Mouse (Mus musculus) kidney, postnatal 25 days (tissue): ENCODE measurements around the gene Sh2b1.
"Not testable (repeated sequence)": the region's sequence is repeated elsewhere in the genome, so short reads cannot be mapped to it uniquely, and the experiment has no call there.

Experiments
- DNase-seq, 2 experiments: peaks; one replicate each; pipeline ENCODE4 v3.0.0; 2021; ENCODE audit warnings: mixed read lengths in 2 of 2

Gene Sh2b1

DNA sequence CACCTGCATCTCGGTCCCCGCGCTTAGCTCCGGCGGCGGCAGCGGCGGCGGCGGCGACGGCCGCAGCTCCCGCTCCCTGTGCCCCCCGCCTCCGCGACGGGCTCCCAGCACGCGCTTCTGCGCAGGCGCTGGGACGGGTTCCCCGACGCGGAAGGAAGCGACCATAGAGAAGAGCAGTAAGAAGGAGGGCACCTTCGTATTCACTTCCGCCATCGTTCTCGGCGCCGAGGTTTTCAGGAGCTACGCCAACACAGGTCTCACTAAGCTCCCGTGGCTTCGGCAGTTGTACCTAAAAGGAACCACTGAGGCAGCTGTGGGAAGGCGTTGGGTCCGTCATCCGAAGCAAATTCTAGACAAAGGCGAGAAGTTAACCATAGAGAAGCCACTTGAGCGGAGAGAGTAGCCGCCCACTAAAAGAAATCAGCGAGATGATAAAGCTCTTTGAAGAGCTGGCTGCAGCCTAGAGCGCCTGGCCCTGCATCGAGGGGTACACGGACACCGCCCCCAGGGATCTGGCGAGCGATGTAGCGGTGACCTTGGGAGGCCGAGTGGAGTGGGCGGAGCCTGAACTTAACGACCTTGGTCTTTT, at the start of gene Sh2b1:
Sh2b1 (minus strand) TSS at position 432 of the 589 bp plus-strand sequence.
- DNase-seq = peak; percentile 87 to 96

DNA sequence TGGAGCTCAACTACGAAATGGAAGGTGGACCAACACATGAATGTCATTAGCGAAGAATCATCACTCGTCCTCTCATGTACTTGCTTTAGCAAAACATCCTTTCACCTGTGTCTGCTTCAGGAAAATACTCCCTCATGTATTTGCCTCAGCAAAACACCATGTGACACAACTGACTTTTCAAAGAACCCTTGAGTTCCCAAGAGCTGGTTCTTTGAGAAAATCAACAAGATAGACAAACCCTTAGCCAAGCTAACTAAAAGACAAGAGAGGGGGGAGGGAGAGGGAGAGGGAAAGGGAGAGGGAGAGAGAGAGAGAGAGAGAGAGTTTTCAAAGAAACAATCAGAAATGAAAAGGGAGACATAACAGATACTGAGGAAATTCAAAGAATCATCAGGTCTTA, 48.1 kb upstream of the Sh2b1 start:
- DNase-seq = no peak

GRCm38 (mm10) chr7:126519513-126519912, 44.3 kb upstream of the Sh2b1 start:
- peak; percentile 45 to 58 for DNase-seq

DNA sequence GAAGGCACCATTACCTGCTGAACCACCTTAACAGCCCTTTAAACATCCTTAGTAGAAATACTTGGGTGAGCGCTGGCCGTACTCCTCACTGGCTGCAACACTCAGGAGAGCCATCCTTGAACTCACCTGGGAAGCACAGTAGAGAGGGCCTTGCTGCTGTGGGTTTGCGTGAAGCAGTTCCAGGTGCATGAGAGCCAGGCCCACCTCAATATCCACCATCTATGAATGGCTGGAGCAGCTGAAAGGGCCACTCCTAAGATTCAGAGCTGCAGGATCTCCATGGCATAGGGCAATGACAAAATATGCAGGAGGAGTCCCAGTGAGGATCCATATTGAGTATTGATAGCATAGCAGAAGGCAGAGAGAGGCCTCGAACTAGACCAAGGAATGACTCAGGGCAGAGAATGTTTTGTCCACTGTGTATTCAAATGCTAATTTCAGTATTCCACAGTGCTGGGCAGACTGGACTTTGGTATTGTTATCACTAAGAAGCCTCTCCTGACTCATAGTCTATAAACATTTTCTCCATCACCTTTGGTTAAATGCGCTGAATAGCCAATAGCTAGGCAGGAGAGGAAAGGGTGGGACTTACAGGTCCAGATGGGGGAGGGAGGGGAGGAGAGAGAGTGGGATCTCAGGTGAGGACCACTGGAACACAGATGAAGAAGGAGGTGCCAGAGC, 43.2 kb upstream of the Sh2b1 start:
- DNase-seq = no peak

GRCm38 (mm10) chr7:126511287-126511686, 36.1 kb upstream of the Sh2b1 start:
- DNase-seq = no peak

DNA sequence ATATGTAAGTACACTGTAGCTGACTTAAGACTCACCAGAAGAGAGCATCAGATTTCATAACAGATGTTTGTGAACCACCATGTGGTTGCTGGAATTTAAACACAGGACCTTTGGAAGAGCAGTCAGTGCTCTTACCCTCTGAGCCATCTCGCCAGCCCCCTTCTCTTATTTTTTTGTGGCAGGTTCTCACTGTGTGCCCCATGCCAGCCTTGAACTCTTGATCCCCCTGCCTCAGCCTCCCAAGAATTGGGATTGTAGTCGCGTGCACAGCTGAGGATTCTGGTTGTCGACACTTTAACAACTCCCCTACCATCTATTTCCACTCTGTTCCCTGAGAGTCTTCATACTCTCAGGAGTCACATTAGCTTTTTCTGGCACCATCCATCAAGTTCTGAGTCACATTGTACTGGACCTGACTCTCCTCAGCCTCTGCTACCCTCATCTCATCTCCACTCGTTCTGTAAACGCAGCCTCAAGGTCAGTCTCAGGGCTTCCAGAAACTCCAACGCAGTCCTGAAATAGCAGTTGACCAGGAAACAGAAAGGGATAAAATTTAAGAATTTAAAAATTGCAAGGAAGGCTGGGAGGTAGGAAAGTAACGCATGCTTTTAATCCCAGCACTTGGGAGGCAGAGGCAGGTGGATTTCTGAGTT, 32.0 kb upstream of the Sh2b1 start:
- no peak for DNase-seq

DNA sequence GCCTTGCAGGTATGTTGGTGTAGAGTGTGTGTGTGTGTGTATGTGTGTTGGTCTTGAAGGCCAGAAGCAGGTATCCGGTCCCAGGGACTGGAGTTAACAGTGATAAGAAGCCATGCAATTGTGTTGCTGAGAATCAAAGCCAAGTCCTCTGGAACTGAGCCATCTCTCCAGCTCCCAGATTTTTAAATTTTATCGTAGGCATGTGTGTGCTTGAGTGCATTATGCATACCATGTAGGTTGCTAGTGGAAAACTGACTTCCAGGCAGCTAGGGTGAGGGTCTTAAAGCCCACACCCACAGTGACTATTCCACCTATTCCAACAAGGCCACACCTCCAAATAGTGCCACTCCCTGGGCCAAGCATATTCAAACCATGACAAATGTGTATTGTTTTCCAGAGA, 29.7 kb upstream of the Sh2b1 start:
- DNase-seq = no peak

DNA sequence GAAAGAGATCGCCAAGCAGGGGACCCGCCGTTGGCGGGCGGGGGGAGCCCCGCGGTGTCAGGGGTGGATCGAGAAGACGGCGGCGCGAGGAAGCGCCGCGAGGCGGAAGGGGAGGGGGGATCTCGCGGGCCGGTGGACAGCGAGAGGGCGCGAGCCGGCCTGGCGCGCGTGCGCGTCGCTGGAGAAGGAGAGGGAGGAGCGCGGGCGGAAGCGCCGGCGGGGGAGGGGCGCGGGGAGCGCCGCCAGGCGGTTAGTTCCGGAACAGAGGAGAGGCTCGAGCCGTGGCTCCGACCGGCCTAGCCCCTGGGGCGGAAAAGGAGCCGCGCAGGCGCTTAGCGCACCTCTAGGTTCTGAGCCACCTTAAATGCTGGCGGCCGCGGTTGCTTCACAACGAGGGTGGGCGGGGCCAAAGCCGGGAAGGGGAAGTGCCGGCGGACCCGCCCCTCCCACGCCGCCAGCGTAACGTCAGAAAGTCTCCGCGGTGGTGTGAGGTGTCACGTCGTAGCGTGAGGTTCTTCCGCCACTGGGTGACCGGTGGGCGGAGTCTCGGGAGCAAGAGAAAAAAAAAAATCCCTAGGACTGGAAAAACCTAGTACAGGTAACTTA, 28.2 kb upstream of the Sh2b1 start, which contains the start of gene Atxn2l:
Atxn2l (minus strand) TSS at position 165 of the 606 bp plus-strand sequence.
- DNase-seq = peak; percentile 99

- DNase-seq = no peak
Observed at GRCm38 (mm10) chr7:126502751-126503150, 27.5 kb upstream of the Sh2b1 start.

DNA sequence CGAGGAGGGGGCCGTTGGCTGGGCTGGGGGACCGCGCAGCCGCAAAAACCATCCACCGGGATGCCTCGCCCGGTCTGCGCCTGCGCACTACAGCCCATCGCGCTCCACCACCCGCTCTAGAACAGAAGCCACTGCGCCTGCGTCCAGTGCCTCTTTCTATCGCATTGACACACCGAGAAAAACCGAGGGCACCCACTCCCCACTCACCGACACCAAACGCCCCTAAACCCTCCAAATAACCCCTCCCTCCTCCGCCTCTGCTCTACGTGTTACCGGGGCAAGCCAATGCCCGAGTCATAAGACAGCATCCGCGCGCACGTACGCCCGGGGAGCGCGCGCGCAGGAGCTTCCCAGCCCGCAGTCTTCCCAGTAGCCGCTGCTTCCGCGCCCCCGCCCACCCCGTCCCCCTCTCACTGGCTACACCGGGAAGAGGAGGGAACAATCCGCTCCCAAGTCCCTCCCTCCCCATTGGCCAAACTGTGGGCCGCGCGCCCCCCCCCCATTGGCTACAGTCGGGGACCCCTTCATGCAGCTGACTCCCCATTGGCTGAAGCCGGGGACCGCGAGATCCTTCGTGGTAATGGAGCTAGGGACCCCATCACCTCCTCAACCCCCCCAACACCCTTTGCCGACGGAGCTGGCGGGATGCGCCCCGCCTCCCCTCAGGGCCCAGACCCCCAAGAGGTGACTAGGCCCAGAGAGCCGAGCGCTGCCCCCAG, 27.0 kb upstream of the Sh2b1 start:
- DNase-seq = peak; percentile 92 to 98

DNA sequence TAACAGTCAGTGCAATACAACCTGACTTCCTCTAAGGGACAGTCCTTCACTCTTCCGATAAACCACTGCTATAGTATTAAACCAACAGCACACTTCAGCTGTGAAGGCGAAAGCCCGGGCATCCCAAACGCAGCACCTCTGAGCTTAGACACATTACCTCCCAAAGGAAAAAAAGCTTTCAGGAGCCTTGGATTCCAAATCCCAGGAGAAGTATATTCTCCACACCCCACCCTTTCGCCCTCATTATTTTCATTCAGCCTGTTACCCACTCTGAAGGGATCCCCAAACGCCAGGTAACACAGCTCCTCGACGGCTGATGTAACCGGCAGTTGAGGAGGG, 26.4 kb upstream of the Sh2b1 start:
- no peak for DNase-seq

DNA sequence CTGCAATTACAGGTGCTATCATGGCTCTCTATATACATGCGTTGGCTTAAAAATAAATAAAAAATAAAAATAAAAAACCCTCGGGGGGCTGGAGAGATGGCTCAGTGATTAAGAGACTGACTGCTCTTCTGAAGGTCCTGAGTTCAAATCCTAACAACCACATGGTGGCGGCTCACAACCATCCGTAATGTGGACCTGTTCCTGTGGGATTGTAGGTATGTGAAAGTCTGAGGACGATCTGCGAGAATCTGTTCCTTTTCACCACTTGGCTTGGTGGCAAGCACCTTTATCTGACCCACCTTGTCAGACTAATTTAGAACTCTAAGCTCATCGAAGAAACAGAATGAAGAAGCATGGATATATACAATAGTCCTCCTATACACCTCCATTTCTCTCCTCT, 24.2 kb upstream of the Sh2b1 start:
- no peak for DNase-seq

GRCm38 (mm10) chr7:126497966-126498365, 22.7 kb upstream of the Sh2b1 start:
- no peak for DNase-seq

GRCm38 (mm10) chr7:126496475-126496874, 21.3 kb upstream of the Sh2b1 start:
- no peak for DNase-seq

GRCm38 (mm10) chr7:126494120-126494519, 18.9 kb upstream of the Sh2b1 start:
- DNase-seq = no peak

DNA sequence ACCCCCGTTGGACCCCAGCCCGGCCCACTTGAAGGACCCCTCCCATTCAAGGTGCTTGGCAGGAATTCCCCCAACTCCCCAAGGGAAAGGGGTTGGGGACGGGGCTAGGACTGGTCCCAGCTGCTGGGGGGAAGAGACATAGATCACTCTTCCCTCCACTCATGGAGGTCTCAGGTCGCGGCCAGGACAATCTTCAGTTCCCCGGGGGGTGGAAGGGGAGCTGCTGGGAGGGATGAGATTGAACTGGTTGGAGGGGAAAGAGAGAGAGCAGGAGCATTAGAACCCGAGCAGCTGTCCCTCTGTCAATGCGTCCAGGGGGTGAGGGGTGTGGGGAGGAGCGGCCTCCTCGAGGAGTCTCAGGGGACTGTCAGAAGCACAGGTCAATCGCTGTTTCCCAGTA, 16.7 kb upstream of the Sh2b1 start:
- DNase-seq = no peak

GRCm38 (mm10) chr7:126491005-126491404, 15.8 kb upstream of the Sh2b1 start:
- no peak for DNase-seq

DNA sequence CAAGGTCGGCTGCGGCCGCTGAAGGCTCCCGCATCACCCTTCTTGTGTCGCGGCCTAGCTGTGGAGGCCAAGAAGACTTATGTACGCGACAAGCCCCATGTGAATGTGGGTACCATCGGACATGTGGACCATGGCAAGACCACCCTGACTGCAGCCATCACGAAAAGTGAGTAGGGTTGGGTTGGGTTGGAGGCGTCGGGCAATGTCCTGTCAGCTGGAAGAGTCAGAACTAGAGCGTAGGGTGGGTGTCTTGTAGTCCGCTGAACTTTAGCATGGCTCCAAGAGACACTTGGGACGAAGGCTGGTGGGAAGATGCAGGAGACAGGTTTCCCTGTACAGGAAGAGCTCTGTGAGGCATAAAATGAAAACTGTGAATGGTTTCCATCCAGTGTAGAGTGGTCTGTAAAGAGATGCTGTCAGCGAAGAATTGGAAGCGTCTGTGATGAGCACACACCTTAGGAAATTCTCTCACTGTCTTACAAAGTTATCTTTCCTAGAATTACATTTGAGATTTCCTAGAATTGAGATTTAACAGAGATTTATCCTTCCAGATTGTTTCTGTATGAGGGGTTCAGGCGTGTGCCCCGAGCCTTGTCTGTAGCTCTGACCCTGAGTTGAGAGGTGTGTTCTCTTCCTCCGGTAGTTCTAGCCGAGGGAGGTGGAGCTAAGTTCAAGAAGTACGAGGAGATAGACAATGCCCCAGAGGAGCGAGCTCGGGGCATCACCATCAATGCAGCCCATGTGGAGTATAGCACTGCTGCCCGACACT, 12.6 kb upstream of the Sh2b1 start:
- not testable (repeated sequence) for DNase-seq

DNA sequence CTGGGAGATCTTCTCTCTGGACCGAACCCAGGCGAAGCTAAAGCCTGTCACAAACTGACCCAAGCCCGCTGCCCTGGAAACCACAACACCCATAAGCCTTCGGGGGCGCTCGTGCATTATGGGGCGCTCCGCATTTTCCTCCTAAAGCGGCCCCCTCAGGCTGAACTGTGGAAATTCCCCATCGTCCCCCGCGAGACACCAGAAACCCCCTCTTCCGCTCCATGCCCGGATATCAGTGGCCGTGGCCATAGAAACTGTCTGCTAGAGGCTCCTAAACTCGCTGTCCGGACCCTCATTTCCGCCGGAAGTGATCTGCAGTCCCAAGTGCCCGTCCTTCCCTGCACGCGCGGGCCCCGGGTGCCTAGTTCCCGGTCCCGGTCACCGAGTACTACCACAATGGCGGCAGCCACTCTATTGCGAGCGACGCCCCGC, 11.8 kb upstream of the Sh2b1 start, which contains the start of gene Tufm:
Tufm (plus strand) TSS at position 310 of the 432 bp plus-strand sequence.
- DNase-seq = peak; percentile 97 to 99

DNA sequence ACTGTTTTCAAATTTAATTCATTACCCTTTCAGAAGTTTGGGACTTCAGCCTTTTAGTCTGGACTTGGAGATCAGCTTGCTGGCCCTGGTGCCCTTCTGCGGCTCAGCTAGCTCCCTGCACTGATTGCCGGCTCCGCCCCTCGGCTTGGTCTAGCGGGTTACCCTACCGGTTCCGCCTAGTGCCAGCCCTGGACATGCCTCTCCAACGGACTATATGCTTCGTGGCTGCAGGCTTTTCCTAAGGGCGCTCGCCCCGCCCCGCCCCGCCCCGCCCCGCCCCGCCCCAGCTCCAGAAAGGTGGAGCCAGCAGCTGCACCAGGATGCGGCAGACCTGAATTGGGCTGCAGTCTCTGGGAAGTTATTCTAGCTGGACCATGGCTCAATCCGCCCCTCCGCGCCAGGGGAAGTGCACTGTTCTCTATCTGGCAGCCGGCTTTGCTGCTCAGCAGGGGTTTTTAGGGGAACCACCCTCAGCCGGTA, 7.2 kb upstream of the Sh2b1 start:
- peak; percentile 94 to 98 for DNase-seq

DNA sequence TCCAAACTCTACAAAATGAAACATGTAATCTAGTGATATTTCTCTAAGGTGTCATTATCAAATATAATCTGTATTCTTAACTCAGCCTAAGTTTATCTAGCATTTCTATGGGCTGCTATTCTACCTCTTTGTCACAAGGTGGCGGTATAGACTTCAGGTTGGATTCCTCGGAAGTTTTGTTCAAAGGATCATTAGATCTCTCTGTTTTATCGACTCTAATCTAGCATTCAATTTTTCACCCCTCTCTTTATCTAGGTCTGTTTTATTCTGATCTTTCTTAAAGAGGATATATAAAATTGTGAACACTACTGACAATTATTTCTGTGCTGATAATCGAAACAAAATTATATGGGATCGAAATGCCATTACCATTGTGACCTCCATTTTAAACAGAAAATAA, 6.5 kb upstream of the Sh2b1 start:
- no peak for DNase-seq

GRCm38 (mm10) chr7:126474486-126474955, 703 bp downstream of the Sh2b1 start:
- DNase-seq = peak in 1 of 2 experiments; percentile 10
